In the genomic region with DNA sequence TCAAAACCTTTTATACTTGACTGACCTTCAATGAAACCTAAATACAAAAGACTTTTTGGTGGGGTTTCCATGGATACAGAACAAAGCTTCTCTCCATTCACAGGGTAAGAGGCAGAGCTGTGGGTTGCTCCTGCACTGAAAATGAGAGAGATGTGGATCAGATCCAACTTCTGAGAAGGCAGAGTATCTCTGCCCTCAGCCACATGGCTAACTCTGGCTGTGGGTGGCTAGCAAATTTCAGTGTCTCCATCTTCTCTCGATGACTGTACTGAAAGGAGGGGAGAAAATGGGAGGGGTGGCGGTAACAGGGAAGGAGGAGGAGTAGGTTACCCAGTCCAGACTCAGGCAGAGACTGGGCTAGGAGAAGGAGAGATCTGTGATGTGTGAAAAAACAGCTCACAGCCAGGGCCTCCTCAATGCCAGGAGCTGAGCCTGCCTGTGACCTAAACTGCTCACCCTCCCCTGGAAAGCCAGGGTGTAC, we compare ENCODE assay signal across 11 mouse cellular contexts.
DNase-seq lines count a peak whose midpoint lies in the region; ATAC-seq and TF ChIP-seq lines count a peak whose summit lies in the region.
"Had no signal": no experiment of that assay in that cellular context is flagged by ENCODE, and none has a peak within 500 bp of the region (broad histone marks: within the 10 kb centered on the region; RNA-seq: fewer than 3 reads in every experiment).

No protein-coding gene starts in this region.

- intact Hi-C loops in left cerebral cortex, adult 2 months (cut with DNase I), result loop anchor here (5.0 kb wide), 1 partner anchor 71 kb away; no protein-coding TSS in a partner anchor

- TF ChIP-seq CTCF in left cerebral cortex, adult 2 months (IDR thresholded peaks at IDR 0.05), result no peak

- H3K9ac ChIP-seq in forebrain, embryonic 14.5 days (ENCODE audit: low read length), result no peak overlapping the region
- H3K9ac ChIP-seq in neural tube, embryonic 15.5 days (replicated peaks), result no peak overlapping the region
- H3K9ac ChIP-seq: lung, embryonic 14.5 days; stomach, embryonic 15.5 days had no signal

- no peaks in the 10 kb centered on the region for H3K36me3 ChIP-seq in forebrain, embryonic 14.5 days (ENCODE audit: control insufficient read depth, insufficient read depth, low read length)
- H3K36me3 ChIP-seq in neural tube, embryonic 15.5 days, result no peaks in the 10 kb centered on the region
- H3K36me3 ChIP-seq: stomach, embryonic 15.5 days had no signal

- ATAC-seq in frontal cortex, adult (ENCODE audit: low TSS enrichment), result peak; percentile 95
- ATAC-seq in forebrain, embryonic 14.5 days, result peak; percentile 96
- peak; percentile 80 for ATAC-seq in neural tube, embryonic 15.5 days (ENCODE audit: low FRiP score)

- H3K27ac ChIP-seq in forebrain, embryonic 14.5 days (ENCODE audit: low read depth, low read length), result peak overlapping the region; percentile 65
- H3K27ac ChIP-seq in left cerebral cortex, adult 2 months, result peak overlapping the region; percentile 28; the same call in 1 of the 2 replicates
- peak overlapping the region; percentile 33; the same call in 1 of the 2 replicates for H3K27ac ChIP-seq in neural tube, embryonic 15.5 days (replicated peaks)
- H3K27ac ChIP-seq: stomach, embryonic 15.5 days had no signal

- no peaks in the 10 kb centered on the region for H3K27me3 ChIP-seq in forebrain, embryonic 14.5 days (replicated peaks; ENCODE audit: control insufficient read depth, insufficient read depth, low read length)
- H3K27me3 ChIP-seq in neural tube, embryonic 15.5 days (replicated peaks), result no peaks in the 10 kb centered on the region
- H3K27me3 ChIP-seq: stomach, embryonic 15.5 days had no signal

- H3K4me3 ChIP-seq in forebrain, embryonic 14.5 days (ENCODE audit: low read depth, low read length), result no peak overlapping the region
- H3K4me3 ChIP-seq in left cerebral cortex, adult 2 months, result no peak overlapping the region
- H3K4me3 ChIP-seq in neural tube, embryonic 15.5 days (replicated peaks), result no peak overlapping the region
- H3K4me3 ChIP-seq: stomach, embryonic 15.5 days had no signal

- WGBS in forebrain, embryonic 14.5 days, result 0% methylated on average over 2 of the region's 2 CpGs
- WGBS in neural tube, embryonic 15.5 days, result 7% methylated on average over 2 of the region's 2 CpGs

- H3K4me2 ChIP-seq in forebrain, embryonic 14.5 days (ENCODE audit: low read length), result no peak overlapping the region; the same call in 1 of the 2 replicates
- H3K4me2 ChIP-seq in neural tube, embryonic 15.5 days, result no peak overlapping the region
- H3K4me2 ChIP-seq: lung, embryonic 14.5 days; stomach, embryonic 15.5 days had no signal

- H3K9me3 ChIP-seq in forebrain, embryonic 14.5 days (replicated peaks; ENCODE audit: control insufficient read depth, low read length), result peaks cover 4% of the 10 kb centered on the region; the same call in 1 of the 2 replicates
- no peaks in the 10 kb centered on the region for H3K9me3 ChIP-seq in neural tube, embryonic 15.5 days (replicated peaks)
- H3K9me3 ChIP-seq: stomach, embryonic 15.5 days had no signal

- peaks cover 11% of the 10 kb centered on the region for H3K4me1 ChIP-seq in forebrain, embryonic 14.5 days (ENCODE audit: control insufficient read depth, insufficient read depth, low read length)
- H3K4me1 ChIP-seq in neural tube, embryonic 15.5 days, result peaks cover 6% of the 10 kb centered on the region; the same call in 1 of the 2 replicates
- H3K4me1 ChIP-seq: stomach, embryonic 15.5 days had no signal

- no peak for DNase-seq in frontal cortex, postnatal 10 days (ENCODE audit: low spot score in 2 of 2)
- peak; percentile 90 for DNase-seq in forebrain, embryonic 14.5 days (ENCODE audit: low spot score)
- DNase-seq in left cerebral cortex, adult 2 months (ENCODE audit: extremely low spot score in 1 of 2, low spot score in 2 of 2), result peak; percentile 11 to 12
- DNase-seq in adrenal gland, postnatal 10 days, result no peak
- no peak for DNase-seq in yolk sac, embryonic 10.5 days (ENCODE audit: low spot score)
- no peak for DNase-seq in ovary, postnatal 10 days (ENCODE audit: low spot score)
- DNase-seq: heart, postnatal 10 days; lung, embryonic 14.5 days had no signal

Comparison
In these comparisons a context has a peak if more than half of its experiments do, and no peak if none do; other contexts are left out.
1. DNase-seq: peak in forebrain, embryonic 14.5 days (single experiment) and left cerebral cortex, adult 2 months (2 of 2); none in frontal cortex, postnatal 10 days (0 of 2), adrenal gland, postnatal 10 days (single experiment), yolk sac, embryonic 10.5 days (single experiment) and ovary, postnatal 10 days (single experiment).
2. Peak in every context shown above with its lines, with median percentiles within 50 percentile points of each other: ATAC-seq and H3K27ac ChIP-seq.